Mouse (Mus musculus): Measurements from ENCODE around the gene Cobll1.

GRCm38 (mm10) chr2:65116428-65117125 lies 122.6 kb downstream of the Cobll1 start:
- no peak for TF ChIP-seq CTCF (IDR thresholded peaks at IDR 0.05; ENCODE audit: borderline replicate concordance, extremely low read depth, insufficient read depth, insufficient read length)
- TF ChIP-seq POLR2A (IDR thresholded peaks at IDR 0.05; ENCODE audit: borderline replicate concordance, extremely low read depth, insufficient read depth, insufficient read length, poor library complexity, severe bottlenecking) = no peak
